Mouse (Mus musculus): ENCODE measurements around the gene Insr. TPM values are rescaled to one million over a fixed set of nuclear protein-coding genes. Genes with fewer than 3 reads are reported as not detected.
"Not testable (repeated sequence)": the region's sequence is repeated elsewhere in the genome, so short reads cannot be mapped to it uniquely, and the experiment has no call there.

Insr gene
- total RNA-seq (2021): 100 to 1,000 TPM; 111 to 112 TPM
- long read RNA-seq, experiment 1, partial matches to known transcripts: 0 of 3 reads
- long read RNA-seq, experiment 1, other reads (novel, unspliced or antisense): 3 of 3 reads
- long read RNA-seq, experiment 2, partial matches to known transcripts: 0 of 13 reads
- long read RNA-seq, experiment 2, other reads (novel, unspliced or antisense): 13 of 13 reads

GRCm38 (mm10) chr8:3278934-3279720 is at the start of gene Insr:
Insr (minus strand) TSS chr8:3279617.
- DNase-seq (ENCODE audit: low spot score in 2 of 2): peak; percentile 90 to 93

- DNase-seq (ENCODE audit: low spot score in 2 of 2): peak in 1 of 2 experiments; percentile 38
Measured at GRCm38 (mm10) chr8:3327538-3328245, 48.3 kb upstream of the Insr start.

GRCm38 (mm10) chr8:3327056-3327455 is 47.6 kb upstream of the Insr start:
- no peak for DNase-seq (ENCODE audit: low spot score in 2 of 2)

- DNase-seq (ENCODE audit: low spot score in 2 of 2): no peak
Measured at GRCm38 (mm10) chr8:3324253-3324652, 44.8 kb upstream of the Insr start.

GRCm38 (mm10) chr8:3319267-3319666 is 39.9 kb upstream of the Insr start:
- not testable (repeated sequence) for DNase-seq (ENCODE audit: low spot score in 2 of 2)

GRCm38 (mm10) chr8:3316585-3316984 is 37.2 kb upstream of the Insr start:
- DNase-seq (ENCODE audit: low spot score in 2 of 2): no peak

GRCm38 (mm10) chr8:3314345-3314744 is 34.9 kb upstream of the Insr start:
- no peak for DNase-seq (ENCODE audit: low spot score in 2 of 2)

GRCm38 (mm10) chr8:3313843-3314242 is 34.4 kb upstream of the Insr start:
- no peak for DNase-seq (ENCODE audit: low spot score in 2 of 2)

- DNase-seq (ENCODE audit: low spot score in 2 of 2): not testable (repeated sequence)
Measured at GRCm38 (mm10) chr8:3313417-3313816, 34.0 kb upstream of the Insr start.

GRCm38 (mm10) chr8:3311482-3311881 is 32.1 kb upstream of the Insr start:
- DNase-seq (ENCODE audit: low spot score in 2 of 2): no peak

- DNase-seq (ENCODE audit: low spot score in 2 of 2): no peak
Measured at GRCm38 (mm10) chr8:3309636-3310035, 30.2 kb upstream of the Insr start.

- not testable (repeated sequence) for DNase-seq (ENCODE audit: low spot score in 2 of 2)
Measured at GRCm38 (mm10) chr8:3308205-3308800, 28.9 kb upstream of the Insr start.

GRCm38 (mm10) chr8:3302131-3302530 is 22.7 kb upstream of the Insr start:
- DNase-seq (ENCODE audit: low spot score in 2 of 2): no peak

- no peak for DNase-seq (ENCODE audit: low spot score in 2 of 2)
Measured at GRCm38 (mm10) chr8:3299322-3299721, 19.9 kb upstream of the Insr start.

GRCm38 (mm10) chr8:3285824-3286223 is 6.4 kb upstream of the Insr start:
- DNase-seq (ENCODE audit: low spot score in 2 of 2): no peak

GRCm38 (mm10) chr8:3284656-3285055 is 5.2 kb upstream of the Insr start:
- no peak for DNase-seq (ENCODE audit: low spot score in 2 of 2)

- DNase-seq (ENCODE audit: low spot score in 2 of 2): no peak
Measured at GRCm38 (mm10) chr8:3281296-3281695, 1.9 kb upstream of the Insr start.

GRCm38 (mm10) chr8:3280266-3280910 is 971 bp upstream of the Insr start:
- DNase-seq (ENCODE audit: low spot score in 2 of 2): no peak

- DNase-seq (ENCODE audit: low spot score in 2 of 2): no peak
Measured at GRCm38 (mm10) chr8:3279721-3280077, 282 bp upstream of the Insr start.

- DNase-seq (ENCODE audit: low spot score in 2 of 2): no peak
Measured at GRCm38 (mm10) chr8:3278181-3278820, 1.1 kb downstream of the Insr start.

GRCm38 (mm10) chr8:3277266-3277665 is 2.2 kb downstream of the Insr start:
- no peak for DNase-seq (ENCODE audit: low spot score in 2 of 2)

Measured in adrenal gland, postnatal 4 days (tissue).